Mouse (Mus musculus): ENCODE data around the gene BC048403.
A peak's percentile ranks its signal among the peaks of the same experiment; 100 is the strongest.

BC048403 gene

GRCm38 (mm10) chr10:121739548-121740505, at the start of gene BC048403:
BC048403 (plus strand) TSS chr10:121739937.
- peak; percentile 71 for DNase-seq (ENCODE audit: low read depth, low spot score)

GRCm38 (mm10) chr10:121692944-121693579, 46.7 kb upstream of the BC048403 start:
- no peak for DNase-seq (ENCODE audit: low read depth, low spot score)

- DNase-seq (ENCODE audit: low read depth, low spot score), result no peak
These were observed 45.2 kb upstream of the BC048403 start for GRCm38 (mm10) chr10:121694567-121694966.

GRCm38 (mm10) chr10:121701296-121702248, 38.2 kb upstream of the BC048403 start:
- DNase-seq (ENCODE audit: low read depth, low spot score), result peak; percentile 70

- DNase-seq (ENCODE audit: low read depth, low spot score), result no peak
These were observed 36.1 kb upstream of the BC048403 start for GRCm38 (mm10) chr10:121703619-121704018.

GRCm38 (mm10) chr10:121704871-121705270, 34.9 kb upstream of the BC048403 start:
- no peak for DNase-seq (ENCODE audit: low read depth, low spot score)

GRCm38 (mm10) chr10:121705399-121706163, 34.2 kb upstream of the BC048403 start:
- DNase-seq (ENCODE audit: low read depth, low spot score), result no peak

- DNase-seq (ENCODE audit: low read depth, low spot score), result no peak
These were observed 22.9 kb upstream of the BC048403 start for GRCm38 (mm10) chr10:121716862-121717261.

GRCm38 (mm10) chr10:121718896-121719585, 20.7 kb upstream of the BC048403 start:
- no peak for DNase-seq (ENCODE audit: low read depth, low spot score)

- DNase-seq (ENCODE audit: low read depth, low spot score), result no peak
These were observed 19.0 kb upstream of the BC048403 start for GRCm38 (mm10) chr10:121720701-121721100.

- DNase-seq (ENCODE audit: low read depth, low spot score), result no peak
These were observed 13.2 kb upstream of the BC048403 start for GRCm38 (mm10) chr10:121726505-121726904.

GRCm38 (mm10) chr10:121727151-121727550, 12.6 kb upstream of the BC048403 start:
- no peak for DNase-seq (ENCODE audit: low read depth, low spot score)

- no peak for DNase-seq (ENCODE audit: low read depth, low spot score)
These were observed 11.5 kb upstream of the BC048403 start for GRCm38 (mm10) chr10:121728226-121728625.

- no peak for DNase-seq (ENCODE audit: low read depth, low spot score)
These were observed 8.6 kb upstream of the BC048403 start for GRCm38 (mm10) chr10:121731048-121731725.

GRCm38 (mm10) chr10:121732542-121732941, 7.2 kb upstream of the BC048403 start:
- DNase-seq (ENCODE audit: low read depth, low spot score), result no peak

- no peak for DNase-seq (ENCODE audit: low read depth, low spot score)
These were observed 2.5 kb upstream of the BC048403 start for GRCm38 (mm10) chr10:121737256-121737655.

- no peak for DNase-seq (ENCODE audit: low read depth, low spot score)
These were observed 2.6 kb downstream of the BC048403 start for GRCm38 (mm10) chr10:121742336-121742735.

GRCm38 (mm10) chr10:121750175-121750574, 10.4 kb downstream of the BC048403 start:
- DNase-seq (ENCODE audit: low read depth, low spot score), result no peak

- no peak for DNase-seq (ENCODE audit: low read depth, low spot score)
These were observed 14.5 kb downstream of the BC048403 start for GRCm38 (mm10) chr10:121754237-121754636.

GRCm38 (mm10) chr10:121755822-121756221, 16.1 kb downstream of the BC048403 start:
- DNase-seq (ENCODE audit: low read depth, low spot score), result no peak

All from 3T3-L1 (cell line).